Mouse (Mus musculus): ENCODE measurements around the gene Jrkl. TPM values are rescaled to one million over a fixed set of nuclear protein-coding genes. Genes with fewer than 3 reads are reported as not detected.

Jrkl gene
- 1 to 10 TPM; 3.2 TPM for total RNA-seq (2021)
- long read RNA-seq, experiment 1, partial matches to known transcripts = 0 of 1 reads
- long read RNA-seq, experiment 1, other reads (novel, unspliced or antisense) = 0 of 1 reads
- long read RNA-seq, experiment 2, partial matches to known transcripts = 0 of 2 reads
- long read RNA-seq, experiment 2, other reads (novel, unspliced or antisense) = 0 of 2 reads

DNA sequence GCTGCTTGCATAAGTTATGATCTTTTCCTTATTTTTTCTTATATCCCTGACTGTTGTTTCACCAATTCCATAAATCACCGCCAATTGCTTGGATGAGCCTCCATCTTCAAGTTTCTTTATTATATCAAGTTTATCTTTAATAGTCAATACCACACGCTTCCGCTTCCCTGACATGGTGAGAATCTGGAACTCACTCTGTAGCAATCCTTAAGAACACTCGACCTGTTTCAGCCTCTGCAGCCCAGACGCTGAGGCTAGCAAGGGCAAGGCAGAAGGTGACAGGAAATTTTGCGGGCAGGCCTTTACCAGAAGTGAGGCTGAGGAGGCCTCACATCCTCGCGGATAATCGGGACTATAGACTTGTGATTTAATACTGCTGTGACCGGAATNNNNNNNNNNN is at the start of gene Jrkl:
Jrkl (minus strand) TSS at position 349 of the 400 bp plus-strand sequence.
- peak; percentile 5 for DNase-seq
- intact Hi-C loops (cut with DNase I; ENCODE audit: low total_unique reads) = no loop called here

DNA sequence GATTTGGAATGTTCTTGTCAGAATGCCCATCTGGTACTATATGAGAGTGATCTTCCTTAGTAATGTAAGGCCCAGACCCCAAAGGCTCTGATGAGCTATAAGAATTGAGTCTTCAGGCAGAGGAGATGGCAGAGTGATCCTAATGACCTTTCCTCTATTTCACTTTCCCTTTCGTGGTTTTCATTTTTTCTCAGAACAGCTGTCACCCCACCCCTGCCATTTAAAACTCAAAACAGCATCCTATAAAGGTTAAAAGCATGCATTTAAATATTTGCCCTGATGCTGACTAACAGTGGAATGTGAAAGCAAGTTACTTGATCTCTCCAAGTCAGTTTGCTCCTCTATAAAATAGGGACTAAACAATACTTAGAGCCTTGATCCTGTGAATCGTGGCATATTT is 41.9 kb upstream of the Jrkl start:
- intact Hi-C loops (cut with DNase I; ENCODE audit: low total_unique reads) = no loop called here
- DNase-seq = no peak

DNA sequence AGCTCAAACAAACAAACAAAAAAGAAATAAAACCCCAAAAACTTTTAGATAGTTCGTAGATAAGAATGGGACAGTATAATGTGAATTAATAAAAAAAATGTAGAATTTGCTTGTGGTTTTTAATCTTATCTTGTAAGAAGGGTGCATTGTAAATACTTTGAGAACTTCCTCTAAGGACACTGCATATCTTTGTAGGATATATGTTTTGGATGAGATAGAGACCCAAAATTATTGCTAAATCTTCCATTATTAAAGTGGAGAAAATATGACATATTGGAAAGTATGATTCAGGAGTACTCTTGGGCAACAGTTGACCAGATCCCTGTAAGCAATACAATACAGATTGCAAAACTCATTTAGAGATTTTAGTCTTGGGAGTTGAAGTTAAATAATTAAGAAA is 27.6 kb upstream of the Jrkl start:
- intact Hi-C loops (cut with DNase I; ENCODE audit: low total_unique reads) = no loop called here
- no peak for DNase-seq

DNA sequence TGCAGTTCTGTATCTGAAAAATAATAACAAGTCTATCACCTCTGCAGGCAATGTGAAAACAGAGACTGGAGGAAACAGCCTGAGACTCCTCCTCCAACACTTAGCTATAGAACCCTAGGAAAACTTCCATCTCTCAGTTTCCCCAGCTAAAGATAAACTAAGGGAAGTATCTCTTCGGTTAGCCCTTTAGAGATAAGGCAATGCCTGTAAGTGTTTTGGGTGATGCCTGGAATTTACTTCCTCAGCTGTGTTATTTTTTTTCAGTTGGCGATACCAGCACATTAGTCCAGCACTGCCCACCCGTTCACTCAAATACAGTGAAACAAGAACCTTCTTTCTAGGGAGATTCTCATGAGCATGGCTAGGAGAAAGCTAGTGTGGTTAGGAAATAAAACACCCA is 15.4 kb upstream of the Jrkl start:
- DNase-seq = no peak
- intact Hi-C loops (cut with DNase I; ENCODE audit: low total_unique reads) = no loop called here

DNA sequence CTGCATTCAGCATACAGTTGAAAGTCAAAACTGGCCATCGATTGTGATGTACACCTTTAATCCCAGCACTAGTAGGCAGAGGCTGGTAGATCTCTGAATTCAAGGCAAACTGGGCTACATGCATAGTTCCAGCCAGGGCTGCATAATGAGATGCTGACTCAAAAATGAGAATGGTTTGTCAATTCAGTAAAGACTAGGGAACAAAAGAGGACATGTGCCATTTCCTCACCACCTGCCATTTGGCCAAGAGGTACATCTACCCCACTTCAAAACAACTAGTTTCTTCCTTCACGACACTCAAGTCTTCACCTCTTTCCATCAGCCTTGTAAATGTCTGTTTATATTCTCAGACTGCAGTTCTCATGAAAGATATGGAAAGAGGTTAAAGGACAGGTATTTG is 12.5 kb upstream of the Jrkl start:
- intact Hi-C loops (cut with DNase I; ENCODE audit: low total_unique reads) = no loop called here
- no peak for DNase-seq

DNA sequence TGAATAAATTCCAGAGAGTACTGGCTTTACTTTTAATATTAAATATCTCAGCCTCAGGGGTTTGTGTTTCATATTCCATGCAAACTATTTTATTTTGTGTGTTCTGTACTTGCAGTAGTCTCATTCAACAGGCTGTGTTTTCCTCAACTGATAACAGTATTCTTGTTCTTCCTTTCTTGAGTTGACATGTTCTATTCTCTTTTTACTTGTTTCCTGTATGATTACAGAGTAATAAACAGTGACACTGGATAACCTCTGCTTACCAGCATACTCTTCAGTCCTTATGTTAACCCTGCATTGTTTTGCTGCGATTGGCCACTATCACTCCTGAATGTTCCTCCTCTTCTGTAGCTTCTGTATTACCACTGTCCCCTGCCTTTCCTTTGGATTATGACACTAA is 11.1 kb upstream of the Jrkl start:
- intact Hi-C loops (cut with DNase I; ENCODE audit: low total_unique reads) = no loop called here
- DNase-seq = no peak

DNA sequence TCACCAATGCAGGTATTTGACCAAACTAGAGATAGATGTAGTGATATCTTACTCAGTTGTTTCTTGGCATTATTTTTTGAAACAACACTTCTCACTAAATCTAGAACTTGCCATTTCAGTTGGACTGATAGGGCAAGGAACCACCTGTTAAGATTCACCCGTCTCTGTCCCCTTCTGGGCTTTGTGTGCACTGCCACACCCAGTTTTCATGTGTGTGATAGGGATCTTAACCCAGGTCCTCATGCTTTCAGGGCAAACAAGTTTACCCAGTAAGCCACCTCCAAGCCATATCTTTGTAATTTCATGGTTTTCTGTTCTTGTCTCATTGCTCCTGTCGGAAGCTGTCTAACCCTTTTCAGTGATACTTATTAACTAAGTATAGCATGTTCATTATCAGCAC is 5.6 kb upstream of the Jrkl start:
- DNase-seq = no peak
- intact Hi-C loops (cut with DNase I; ENCODE audit: low total_unique reads) = no loop called here

DNA sequence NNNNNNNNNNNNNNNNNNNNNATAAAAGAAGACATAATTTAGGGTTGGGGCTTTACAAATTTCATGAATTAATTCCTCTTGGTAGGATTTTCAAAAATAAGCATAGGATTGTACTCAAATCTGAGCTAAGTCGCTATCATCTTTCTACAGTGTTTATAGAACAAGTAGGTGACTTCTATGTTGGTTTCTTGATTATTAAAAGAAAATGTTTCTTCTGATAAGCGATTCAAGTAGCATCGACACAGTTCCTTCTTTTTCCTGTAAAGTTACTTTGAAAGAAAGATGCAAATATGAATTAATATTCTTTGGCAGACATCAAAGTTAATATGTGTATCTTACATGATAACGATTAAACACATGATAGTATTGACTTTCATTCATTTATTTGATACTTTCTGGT is 2.5 kb upstream of the Jrkl start:
- DNase-seq = no peak
- intact Hi-C loops (cut with DNase I; ENCODE audit: low total_unique reads) = no loop called here

DNA sequence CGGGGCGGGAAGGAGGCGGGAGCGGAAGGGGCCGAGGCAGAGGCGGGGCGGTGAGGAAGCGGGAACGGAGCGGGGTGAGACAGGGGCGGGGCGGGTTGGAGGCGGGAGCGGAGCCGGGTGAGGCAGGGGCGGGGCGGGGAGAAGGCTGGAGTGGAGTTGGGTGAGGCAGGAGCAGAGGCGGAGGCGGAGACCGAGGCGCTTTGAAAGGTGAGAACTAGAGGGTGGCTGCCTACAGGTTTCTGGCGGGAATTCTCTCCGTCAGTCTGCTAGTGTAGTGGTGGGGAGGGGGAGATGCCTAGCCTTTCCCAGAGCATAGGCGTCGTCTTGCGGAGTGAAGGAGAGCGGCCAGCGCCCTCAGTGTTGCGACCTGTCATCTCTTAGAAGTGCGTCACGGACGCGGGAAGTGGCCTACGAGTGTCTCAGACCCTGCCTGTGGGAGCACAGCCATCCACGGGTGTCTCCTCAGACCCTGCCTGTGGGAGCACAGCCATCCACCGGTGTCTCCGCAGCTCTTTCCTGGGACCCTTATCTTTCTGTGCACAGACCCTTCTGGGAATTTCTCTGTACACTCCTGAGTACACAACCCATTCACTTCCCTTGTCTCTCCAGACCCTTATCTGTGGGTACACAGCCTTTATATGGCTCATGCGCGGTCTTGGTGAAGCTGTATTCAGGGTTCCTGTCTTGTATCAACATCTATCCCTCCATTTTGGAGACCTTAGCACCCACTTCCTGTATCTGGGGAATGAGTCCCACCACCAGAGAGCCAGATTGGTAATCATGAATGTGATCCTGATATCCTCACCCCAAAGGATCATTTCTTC is 1.4 kb upstream of the Jrkl start, which contains the start of gene Ccdc82:
Ccdc82 (plus strand) TSS at position 141 of the 824 bp plus-strand sequence.
- peak; percentile 96 for DNase-seq
- intact Hi-C loops (cut with DNase I; ENCODE audit: low total_unique reads) = no loop called here

DNA sequence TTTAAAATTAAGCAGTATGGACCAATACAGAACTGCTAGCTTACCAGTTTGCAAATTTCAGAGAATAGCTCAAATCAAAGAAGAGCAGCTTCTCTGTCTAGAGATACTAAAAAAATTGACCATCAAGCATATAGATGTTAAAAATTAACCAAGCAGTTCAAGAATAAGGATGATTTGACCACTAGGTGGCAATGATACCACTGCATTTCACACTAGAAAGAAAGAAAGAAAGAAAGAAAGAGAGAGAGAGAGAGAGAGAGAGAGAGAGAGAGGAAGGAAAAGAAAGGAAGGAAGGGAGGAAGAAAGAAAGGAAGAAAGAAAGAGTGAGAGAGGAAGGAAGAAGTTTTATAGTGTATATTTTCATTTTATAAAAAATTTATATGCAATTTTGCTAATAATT is 3.3 kb downstream of the Jrkl start:
- DNase-seq = no peak
- intact Hi-C loops (cut with DNase I; ENCODE audit: low total_unique reads) = no loop called here

DNA sequence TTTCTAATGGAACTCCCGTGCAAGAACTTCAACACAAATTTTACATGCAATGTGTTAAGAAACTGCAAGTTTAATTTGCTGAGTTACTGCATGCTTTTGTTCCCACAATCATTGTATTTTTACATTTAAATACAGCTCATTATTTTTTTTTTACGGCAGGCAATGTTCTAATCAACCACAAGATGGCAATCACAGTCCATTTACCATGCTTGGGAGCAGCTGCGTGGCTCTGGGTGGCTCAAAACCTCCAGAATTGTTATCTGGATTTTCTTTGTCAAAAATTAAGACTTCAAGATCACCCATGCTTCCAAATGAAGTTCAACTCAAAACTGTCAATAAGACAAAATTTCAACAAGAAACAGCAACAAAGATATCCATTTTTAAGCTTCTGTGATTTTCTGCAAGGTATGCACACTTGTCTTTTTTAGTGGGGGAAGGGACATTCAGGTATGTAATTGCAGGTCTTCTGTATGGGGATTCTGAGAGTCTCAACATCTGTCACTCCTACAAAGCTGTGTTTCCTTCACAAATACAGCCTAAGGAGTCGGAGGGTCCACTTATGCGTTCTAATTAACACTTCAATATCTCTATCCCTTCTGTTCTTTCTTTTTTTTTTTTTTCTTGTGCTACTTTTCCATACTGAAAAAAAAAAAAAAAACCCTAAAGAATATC is 13.9 kb downstream of the Jrkl start:
- intact Hi-C loops (cut with DNase I; ENCODE audit: low total_unique reads) = loop anchor here (2.0 to 10.0 kb wide), 2 partner anchors 423 to 485 kb away; no protein-coding TSS in a partner anchor
- DNase-seq = no peak

DNA sequence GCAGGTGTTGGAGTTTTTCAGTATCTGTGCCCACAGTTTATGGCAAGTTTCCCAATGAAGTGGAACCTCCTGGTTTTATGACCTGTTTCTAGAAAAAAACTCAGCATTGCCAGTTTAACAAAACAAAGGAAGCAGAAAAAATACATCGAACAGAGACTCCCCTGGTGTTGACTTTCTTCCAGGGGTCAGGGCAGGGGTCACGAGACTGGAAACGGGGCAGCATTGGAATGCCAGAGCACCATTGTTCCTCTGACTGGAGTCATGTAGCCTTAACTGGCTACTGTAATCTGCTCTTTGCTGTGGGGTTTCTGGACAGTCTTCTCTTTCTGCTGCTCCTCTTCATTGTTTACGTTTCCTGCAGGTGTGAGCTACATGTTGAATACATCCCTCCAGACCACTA is 15.1 kb downstream of the Jrkl start:
- DNase-seq = no peak
- intact Hi-C loops (cut with DNase I; ENCODE audit: low total_unique reads) = loop anchor here (2.0 to 10.0 kb wide), 2 partner anchors 424 to 486 kb away; no protein-coding TSS in a partner anchor

DNA sequence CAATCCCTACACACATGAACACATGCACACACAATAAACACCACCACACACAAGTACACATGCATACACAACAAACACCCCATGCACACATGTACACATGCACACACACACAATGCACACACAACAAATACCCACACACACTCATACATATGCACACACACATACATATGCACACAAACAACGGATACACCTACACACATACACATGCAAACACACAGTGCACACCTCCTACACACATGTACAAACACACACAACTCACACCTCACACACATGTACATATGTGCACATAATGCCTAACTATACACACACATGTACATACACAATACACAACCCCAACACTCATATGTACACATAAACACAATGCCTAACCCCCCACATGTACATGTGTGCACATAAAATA is 19.8 kb downstream of the Jrkl start:
- intact Hi-C loops (cut with DNase I; ENCODE audit: low total_unique reads) = no loop called here
- no peak for DNase-seq

DNA sequence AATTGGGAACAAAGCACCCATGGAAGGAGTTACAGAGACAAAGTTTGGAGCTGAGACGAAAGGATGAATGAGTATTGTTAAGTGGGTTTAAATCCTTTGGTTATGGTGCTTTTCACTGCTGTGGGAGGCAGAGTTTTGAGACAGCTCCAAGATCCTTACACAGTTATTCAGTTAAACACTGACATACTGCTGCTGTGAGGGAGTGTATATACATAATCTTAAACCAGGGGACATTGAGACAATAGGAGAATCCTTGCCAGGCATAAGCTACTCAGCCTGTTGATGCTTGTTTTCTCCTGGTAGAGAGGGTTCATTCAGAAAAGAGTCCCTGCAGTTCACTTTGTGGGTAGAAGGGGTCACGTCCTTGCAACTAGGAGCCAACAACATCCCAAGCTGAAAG is 39.3 kb downstream of the Jrkl start:
- DNase-seq = no peak
- intact Hi-C loops (cut with DNase I; ENCODE audit: low total_unique reads) = no loop called here

DNA sequence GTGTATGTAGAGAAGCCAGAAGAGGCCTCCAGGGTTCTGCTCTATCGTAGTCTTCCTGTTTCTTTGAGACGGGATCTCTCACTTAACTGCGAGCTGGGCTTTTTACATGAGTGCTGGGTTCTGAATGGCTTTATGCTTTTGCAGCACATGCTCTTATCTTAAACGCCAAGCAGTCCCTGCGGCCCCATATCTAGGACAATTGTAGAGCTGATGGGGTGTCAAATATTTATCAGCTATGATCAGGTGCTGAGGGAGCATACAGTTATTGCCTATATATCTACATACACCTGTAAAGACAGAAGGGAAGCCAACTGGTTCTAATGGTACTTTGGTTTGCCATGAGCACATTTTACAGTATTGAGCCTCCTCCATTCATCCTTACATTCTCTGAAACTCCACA is 41.9 kb downstream of the Jrkl start:
- intact Hi-C loops (cut with DNase I; ENCODE audit: low total_unique reads) = no loop called here
- no peak for DNase-seq

DNA sequence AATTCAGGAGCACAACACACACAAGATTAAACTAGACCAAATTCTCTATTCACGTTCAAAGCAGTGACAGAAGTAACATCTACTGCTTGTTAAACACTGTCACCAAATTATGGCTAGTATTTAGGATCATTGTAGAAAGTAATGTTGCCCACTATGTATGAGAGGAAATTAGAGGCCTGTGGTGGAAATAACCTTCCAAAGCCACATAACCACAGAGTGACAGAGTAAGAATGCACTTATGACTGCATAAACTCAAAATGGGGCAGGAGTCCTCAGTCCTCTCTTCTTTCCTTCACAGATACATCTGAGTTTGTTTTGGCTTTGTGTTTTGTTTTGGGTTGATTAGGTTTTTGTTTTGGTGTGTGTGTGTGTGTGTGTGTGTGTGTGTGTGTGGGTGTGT is 42.5 kb downstream of the Jrkl start:
- intact Hi-C loops (cut with DNase I; ENCODE audit: low total_unique reads) = no loop called here
- DNase-seq = no peak

DNA sequence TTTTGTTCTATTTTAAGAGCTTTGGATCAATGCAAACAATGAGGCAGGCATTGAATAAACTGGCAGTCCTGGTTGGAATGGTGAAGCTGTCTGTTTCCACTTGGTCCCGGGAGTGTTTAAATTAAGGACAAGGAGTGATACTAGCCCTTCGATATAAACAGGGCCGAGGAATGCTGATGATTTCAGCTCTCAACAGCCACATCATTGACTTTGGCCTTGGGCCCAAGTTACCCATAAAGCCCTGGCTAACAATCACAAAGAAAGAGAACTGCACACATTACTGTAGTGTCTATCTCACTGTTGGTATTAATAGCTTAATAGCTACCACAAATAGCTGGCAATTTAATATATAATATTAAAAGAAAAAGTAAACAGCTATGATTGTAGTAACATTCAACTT is 45.5 kb downstream of the Jrkl start:
- intact Hi-C loops (cut with DNase I; ENCODE audit: low total_unique reads) = no loop called here
- no peak for DNase-seq

DNA sequence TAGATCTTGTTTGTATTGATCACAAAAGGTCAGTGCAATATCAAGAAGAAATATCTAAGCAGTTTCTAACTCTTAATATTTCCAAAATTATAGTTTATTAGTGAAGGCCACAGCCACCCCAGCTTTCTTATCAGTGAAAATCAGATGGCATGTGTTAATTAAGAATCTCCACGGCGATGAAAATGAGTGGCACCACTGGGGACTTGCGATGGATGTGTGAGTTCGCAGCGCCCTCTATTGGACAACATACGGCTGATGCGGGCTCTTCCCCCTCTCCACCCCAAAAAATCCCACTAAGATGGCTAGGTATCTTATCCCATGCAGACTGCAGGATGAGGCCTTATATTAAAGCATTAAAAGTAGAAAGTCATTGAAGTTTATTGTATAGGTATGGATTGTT is 49.9 kb downstream of the Jrkl start:
- no peak for DNase-seq

DNA sequence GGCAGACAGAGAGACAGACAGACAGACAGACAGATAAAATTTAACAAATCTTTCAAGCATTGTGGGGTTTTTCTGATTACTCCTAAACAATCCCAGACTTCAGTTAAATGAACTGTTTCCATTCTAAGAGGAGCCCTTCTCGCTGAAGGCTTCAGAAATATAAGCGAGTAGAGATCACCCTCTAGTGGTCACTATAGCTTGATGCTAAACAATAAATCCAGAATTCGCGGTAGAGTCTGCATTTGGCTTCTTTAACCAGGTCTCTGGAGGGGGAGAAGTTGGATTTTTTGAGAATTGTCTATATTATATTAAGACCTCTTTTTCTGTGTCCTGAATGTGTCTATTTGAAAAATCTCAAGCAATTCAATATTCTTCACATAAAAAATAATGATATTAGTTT is 50.4 kb downstream of the Jrkl start:
- no peak for DNase-seq
- intact Hi-C loops (cut with DNase I; ENCODE audit: low total_unique reads) = no loop called here

More for the DNA sequence above, 49.9 kb downstream of the Jrkl start:
- intact Hi-C loops (cut with DNase I; ENCODE audit: low total_unique reads) = no loop called here

DNA sequence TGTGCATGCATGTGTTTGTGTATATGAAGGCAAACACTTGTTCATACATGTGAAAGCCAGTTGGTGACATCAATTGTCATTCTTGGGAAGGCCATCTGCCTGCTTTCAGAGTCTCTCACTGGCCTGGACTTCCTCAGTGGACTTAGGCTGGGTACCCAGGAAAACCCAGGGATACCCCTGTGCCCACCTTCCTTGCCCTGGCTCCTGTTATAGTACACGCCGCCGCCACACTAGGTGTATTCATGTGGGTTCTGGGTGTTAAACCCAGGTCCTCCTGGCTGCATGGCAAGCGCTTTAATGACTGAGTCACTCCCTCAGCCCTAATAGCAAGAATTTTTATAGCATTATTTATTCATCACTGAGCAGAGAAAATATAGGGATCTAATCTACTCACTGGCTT is 51.0 kb downstream of the Jrkl start:
- intact Hi-C loops (cut with DNase I; ENCODE audit: low total_unique reads) = no loop called here

More for the DNA sequence above, 51.0 kb downstream of the Jrkl start:
- DNase-seq = no peak
